In genomic region chr17:26449472-26449871, GRCm38 (mm10) we compare ENCODE assay signal across 16 mouse cellular contexts. TPM values are rescaled to one million over a fixed set of nuclear protein-coding genes. Genes with fewer than 3 reads are reported as not detected.
"Had no signal": no experiment of that assay in that cellular context is flagged by ENCODE, and none has a peak within 500 bp of the region (broad histone marks: within the 10 kb centered on the region; RNA-seq: fewer than 3 reads in every experiment).

No protein-coding gene starts in this region.

- DNase-seq: lung, adult 18-20 months; lung, embryonic 14.5 days; lung, postnatal 14 days; lung, postnatal 36 days; midbrain, embryonic 14.5 days; right cerebral cortex, postnatal 14 days; thymus, adult 2 months; thymus, postnatal 25 days; thymus, postnatal 4 days had no signal

- H3K4me1 ChIP-seq: midbrain, embryonic 12.5 days; neural tube, embryonic 12.5 days had no signal

- H3K27me3 ChIP-seq: stomach, embryonic 15.5 days had no signal

- H3K27ac ChIP-seq: macrophage; midbrain, embryonic 12.5 days; neural tube, embryonic 12.5 days; stomach, embryonic 15.5 days; stomach, postnatal 0 days had no signal

- H3K9ac ChIP-seq: lung, embryonic 14.5 days; midbrain, embryonic 12.5 days; neural tube, embryonic 12.5 days; stomach, embryonic 15.5 days had no signal

- H3K9me3 ChIP-seq: megakaryocyte, embryonic 14.5 days; midbrain, embryonic 12.5 days; neural tube, embryonic 12.5 days; stomach, embryonic 15.5 days had no signal

- H3K4me2 ChIP-seq: lung, embryonic 14.5 days; midbrain, embryonic 12.5 days; neural tube, embryonic 12.5 days; stomach, embryonic 15.5 days had no signal

- H3K4me3 ChIP-seq: megakaryocyte, embryonic 14.5 days; midbrain, embryonic 12.5 days; neural tube, embryonic 12.5 days; stomach, embryonic 15.5 days had no signal

- H3K36me3 ChIP-seq: midbrain, embryonic 12.5 days; neural tube, embryonic 12.5 days had no signal

RNA-seq across cellular contexts. Expression of gene Neurl1b, which starts 34.8 kb away (rescaled TPM):
- total RNA-seq: monocyte, adult 5-6 weeks had no signal
